Mouse (Mus musculus) inflammation-experienced regulatory T-cells, adult 6 months (primary cell): ENCODE data around the gene Cdca3. TPM values are rescaled to one million over a fixed set of nuclear protein-coding genes. Genes with fewer than 3 reads are reported as not detected.

Source experiments
- ATAC-seq: one replicate; pipeline ENCODE4 v1.8.0; 2017
- polyA plus RNA-seq, 3 experiments: library from polyadenylated mRNA; unstranded; fragments of 100-300 nt; shearing (Covaris generic); gene quantifications; one replicate each; pipeline ENCODE4 v1.2.1; 2017

The Cdca3 gene
- polyA plus RNA-seq, 3 experiments from 2014 or later = 7.6 to 142 (median 17.9) TPM

DNA sequence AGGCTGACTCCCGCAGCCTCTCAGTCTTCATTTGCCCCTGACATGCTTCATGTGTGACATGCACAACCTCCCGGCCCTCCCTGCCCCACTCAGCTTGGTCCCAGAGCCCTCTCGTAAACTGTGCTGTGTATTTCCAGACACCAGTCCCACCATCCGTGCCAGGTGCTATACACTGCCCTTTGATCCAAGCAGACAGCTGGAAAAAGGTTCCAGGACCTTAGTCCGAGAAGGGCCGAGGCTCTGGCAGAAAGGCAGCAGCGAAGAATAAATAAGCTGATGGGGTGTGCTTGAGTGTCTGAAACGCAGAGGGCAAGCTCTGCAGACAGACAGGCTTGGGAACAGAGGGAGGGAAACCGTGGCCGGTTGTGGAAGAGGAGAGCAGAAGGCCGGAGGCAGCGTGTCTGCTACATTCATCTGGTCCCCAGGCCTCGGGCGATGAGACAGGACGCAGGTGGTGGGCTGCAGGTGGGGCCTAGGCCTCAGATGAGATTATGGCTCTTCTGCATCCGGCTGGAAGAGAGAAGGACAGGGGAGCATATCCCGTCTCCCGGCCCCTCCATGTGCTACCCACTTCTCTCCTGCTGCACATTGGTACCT lies 36.5 kb downstream of the Cdca3 start:
- no peak for ATAC-seq

DNA sequence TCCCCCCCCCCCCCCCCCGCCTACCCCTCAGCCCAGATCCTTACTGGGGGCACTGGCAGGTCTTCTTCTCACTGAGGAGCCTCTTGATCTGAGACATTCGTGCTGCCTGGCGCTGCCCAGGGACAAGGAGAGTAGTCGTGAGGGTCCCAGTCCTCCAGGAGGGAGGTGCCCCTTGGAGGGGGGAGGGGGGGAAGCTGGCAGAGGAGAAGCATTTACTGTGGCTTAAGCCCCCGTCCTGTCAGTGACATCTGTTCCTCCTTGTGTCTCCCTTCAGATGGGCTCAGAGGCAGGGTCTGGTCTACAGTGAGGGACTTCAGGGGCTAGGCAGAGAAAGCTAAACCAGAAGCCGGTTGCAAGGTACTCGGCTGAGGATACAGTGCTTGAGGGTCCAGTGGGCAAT lies 37.2 kb downstream of the Cdca3 start:
- no peak for ATAC-seq

DNA sequence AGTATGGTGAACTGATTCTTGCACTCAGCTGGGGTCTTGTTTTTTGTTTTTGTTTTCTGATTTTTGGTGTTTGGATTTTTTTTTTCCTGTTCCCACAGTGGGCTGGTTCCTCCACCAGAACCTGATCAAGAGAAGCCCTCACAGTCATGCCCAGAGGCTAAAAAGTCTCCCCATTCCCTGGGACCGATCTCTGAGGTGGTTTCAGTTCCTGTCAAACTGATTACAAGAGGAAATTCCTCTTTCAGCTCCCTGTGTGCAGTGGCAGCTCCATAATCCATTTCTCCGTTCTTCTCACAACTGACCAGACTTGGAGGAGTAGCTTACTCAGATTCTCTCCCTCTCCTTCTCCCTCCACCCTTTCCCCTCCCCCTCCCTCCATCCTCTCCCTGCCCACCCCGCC lies 45.0 kb downstream of the Cdca3 start:
- ATAC-seq = no peak

DNA sequence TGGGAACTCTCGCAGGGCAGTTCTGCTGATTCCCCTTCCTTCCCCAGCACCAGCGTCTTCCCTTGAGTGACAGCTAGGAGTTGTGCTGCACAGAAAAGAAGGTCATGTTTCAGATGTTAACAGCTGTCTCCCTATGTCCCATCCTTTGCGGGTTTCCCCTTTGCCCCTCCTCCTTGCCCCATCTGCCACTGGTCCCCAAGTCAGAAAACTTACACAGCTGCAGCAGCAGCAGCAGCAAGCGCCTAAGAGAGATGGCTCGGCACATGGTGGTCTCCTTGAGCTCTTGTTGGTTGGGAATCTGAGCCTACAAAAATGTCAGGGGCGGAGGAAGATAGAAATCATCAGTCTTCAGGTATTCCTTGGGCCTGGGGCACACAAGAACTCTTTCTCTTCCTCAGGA lies 50.0 kb downstream of the Cdca3 start:
- no peak for ATAC-seq

DNA sequence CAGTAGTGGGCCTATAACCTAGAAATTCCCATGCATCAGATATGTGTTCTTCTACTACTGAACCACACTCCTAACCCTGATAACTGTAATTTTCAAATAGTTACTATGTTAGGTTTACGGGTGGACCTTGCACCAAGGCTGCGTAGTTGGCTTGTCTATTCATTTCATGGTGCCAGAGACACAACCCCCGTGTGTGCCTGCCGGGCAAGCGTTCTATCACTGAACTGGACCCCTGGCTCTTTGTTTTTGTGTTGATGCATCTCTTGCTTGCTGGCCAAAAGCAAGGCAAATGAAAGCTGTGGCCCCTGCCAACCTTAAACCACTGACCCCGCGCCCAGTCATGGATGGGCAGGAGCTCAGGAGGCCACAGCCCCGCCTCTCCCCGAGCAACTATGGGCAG lies 52.5 kb downstream of the Cdca3 start:
- ATAC-seq = no peak

Other genes starting within 250 kb of the Cdca3 start
- not detected for gene C1s2, start 193.5 kb upstream of the Cdca3 start, polyA plus RNA-seq
- gene Lpcat3, start 166.5 kb upstream of the Cdca3 start, polyA plus RNA-seq = 10 to 100 TPM; 20.3 to 27.2 (median 24.9) TPM
- 100 to 1,000 TPM; 373 to 490 (median 480) TPM for gene Emg1, start 117.4 kb upstream of the Cdca3 start, polyA plus RNA-seq
- gene Phb2, start 117.2 kb upstream of the Cdca3 start, polyA plus RNA-seq = 10 to 100 TPM; 60.8 to 70.7 (median 70.0) TPM
- gene Ptpn6, start 90.8 kb upstream of the Cdca3 start, polyA plus RNA-seq = 100 to 1,000 TPM; 143 to 191 (median 176) TPM
- 100 to 1,000 TPM; 415 to 626 (median 536) TPM for gene Grcc10, start 88.2 kb upstream of the Cdca3 start, polyA plus RNA-seq
- not detected for gene Gm45234, start 73.5 kb upstream of the Cdca3 start, polyA plus RNA-seq
- 1 to 10 TPM; 4.8 to 5.4 (median 5.2) TPM for gene Atn1, start 73.0 kb upstream of the Cdca3 start, polyA plus RNA-seq
- 10 to 100 TPM in 2 of 3 experiments, 1 to 10 TPM in 1; 3.5 to 23.1 (median 12.8) TPM for gene Eno2, start 59.9 kb upstream of the Cdca3 start, polyA plus RNA-seq
- gene Lrrc23, start 49.8 kb upstream of the Cdca3 start, polyA plus RNA-seq = 1 to 10 TPM; 1.5 to 4.2 (median 3.4) TPM
- gene Spsb2, start 20.9 kb upstream of the Cdca3 start, polyA plus RNA-seq = 1 to 10 TPM; 1.5 to 3.2 (median 2.1) TPM
- gene Tpi1, start 15.3 kb upstream of the Cdca3 start, polyA plus RNA-seq = 10 to 100 TPM; 77.6 to 91.2 (median 82.5) TPM
- 10 to 100 TPM; 69.1 to 81.5 (median 73.8) TPM for gene Usp5, start 63 bp upstream of the Cdca3 start, polyA plus RNA-seq
- under 1 TPM in 2 of 3 experiments, not detected in 1; 0.44 to 0.48 TPM for gene Gnb3, start 10.7 kb downstream of the Cdca3 start, polyA plus RNA-seq
- under 1 TPM in 2 of 3 experiments, not detected in 1; 0.30 to 0.36 TPM for gene P3h3, start 28.2 kb downstream of the Cdca3 start, polyA plus RNA-seq
- under 1 TPM in 2 of 3 experiments, not detected in 1; 0.16 to 0.19 TPM for gene Gpr162, start 34.4 kb downstream of the Cdca3 start, polyA plus RNA-seq
- 100 to 1,000 TPM; 319 to 446 (median 407) TPM for gene Cd4, start 58.7 kb downstream of the Cdca3 start, polyA plus RNA-seq
- 10 to 100 TPM; 30.8 to 40.1 (median 38.3) TPM for gene Lag3, start 82.2 kb downstream of the Cdca3 start, polyA plus RNA-seq
- 10 to 100 TPM in 2 of 3 experiments, 1 to 10 TPM in 1; 9.5 to 15.5 (median 12.1) TPM for gene Ptms, start 90.6 kb downstream of the Cdca3 start, polyA plus RNA-seq
- gene Mlf2, start 101.8 kb downstream of the Cdca3 start, polyA plus RNA-seq = 10 to 100 TPM; 35.6 to 70.5 (median 42.2) TPM
- gene Cops7a, start 136.0 kb downstream of the Cdca3 start, polyA plus RNA-seq = 10 to 100 TPM; 36.7 to 65.7 (median 62.6) TPM
- gene Pianp, start 167.1 kb downstream of the Cdca3 start, polyA plus RNA-seq = under 1 TPM in 2 of 3 experiments, not detected in 1; 0.46 to 0.48 TPM
- 1 to 10 TPM; 4.0 to 7.5 (median 4.0) TPM for gene Zfp384, start 179.6 kb downstream of the Cdca3 start, polyA plus RNA-seq
- 10 to 100 TPM; 39.9 to 61.7 (median 46.2) TPM for gene Ing4, start 210.2 kb downstream of the Cdca3 start, polyA plus RNA-seq
- gene Acrbp, start 220.1 kb downstream of the Cdca3 start, polyA plus RNA-seq = 10 to 100 TPM in 2 of 3 experiments, 1 to 10 TPM in 1; 5.6 to 23.2 (median 17.7) TPM
- 10 to 100 TPM; 10.4 to 19.3 (median 12.1) TPM for gene Lpar5, start 238.4 kb downstream of the Cdca3 start, polyA plus RNA-seq